Mouse (Mus musculus) granulocyte monocyte progenitor cell, adult 5-6 weeks (primary cell): ENCODE measurements around the gene 4930505A04Rik. TPM values are rescaled to one million over a fixed set of nuclear protein-coding genes. Genes with fewer than 3 reads are reported as not detected.

Source experiments
- total RNA-seq, 2 experiments: library from RNA; stranded (forward) in 1 of 2; stranded (reverse) in 1 of 2; fragments of 200-712, 200-1000 nt in 1 of 2; fragments of >200 nt in 1 of 2; fragmentation: Nextera tagmentation in 1 of 2; gene quantifications; 2 replicates each; pipeline ENCODE4 v1.2.3; 2014 to 2017

4930505A04Rik gene
- total RNA-seq, 2 experiments from 2014 or later, result not detected

Other genes with a start within 250 kb of the 4930505A04Rik start
- gene Sptbn1, start 203.7 kb downstream of the 4930505A04Rik start, total RNA-seq (2014; fragmentation: Nextera tagmentation), result 101 and 117 TPM in 2 replicates
- gene Sptbn1, start 203.7 kb downstream of the 4930505A04Rik start, total RNA-seq (2017), result 159 and 165 TPM in 2 replicates
- gene Acyp2, start 177.8 kb upstream of the 4930505A04Rik start, total RNA-seq (2014; fragmentation: Nextera tagmentation), result 2.1 and 13.6 TPM in 2 replicates
- 0.72 and 4.3 TPM in 2 replicates for gene Acyp2, start 177.8 kb upstream of the 4930505A04Rik start, total RNA-seq (2017)